Mouse (Mus musculus): ENCODE data around the gene Gpr162. TPM values are rescaled to one million over a fixed set of nuclear protein-coding genes. Genes with fewer than 3 reads are reported as not detected.

Gpr162 gene
- 1 to 10 TPM; 1.7 to 2.3 TPM for total RNA-seq (2023)

DNA sequence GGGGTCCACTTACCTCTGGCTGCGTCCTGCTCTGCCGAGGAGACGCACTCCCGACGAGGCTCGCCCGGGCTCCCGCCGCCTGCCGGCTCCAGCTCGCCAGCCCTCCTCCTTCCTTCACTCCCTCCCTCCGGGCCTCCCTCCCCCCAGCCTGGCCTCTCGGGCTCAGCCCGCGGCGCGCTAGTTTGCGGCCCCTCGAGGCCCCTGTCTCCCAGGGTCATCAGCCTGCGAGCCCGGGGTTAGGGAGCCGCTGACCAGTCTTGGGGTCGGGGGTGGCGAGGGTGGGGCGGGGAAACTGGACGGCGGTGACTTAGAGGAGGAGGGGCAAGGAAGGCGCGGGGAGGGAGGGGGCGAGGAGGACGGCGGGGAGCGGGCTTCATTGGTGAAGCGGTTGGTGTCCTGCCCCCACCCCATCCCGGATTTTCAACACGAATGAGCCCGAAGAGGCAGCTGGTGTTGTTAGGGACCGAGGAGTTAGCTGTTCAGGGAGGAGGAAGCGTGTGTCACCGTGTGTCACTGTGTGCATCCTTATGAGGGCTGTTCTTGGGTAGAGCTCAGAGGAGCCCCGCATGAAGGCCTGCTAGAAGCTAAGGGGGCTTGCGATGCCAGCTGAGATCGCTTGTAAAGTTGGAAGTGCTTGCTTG is at the start of gene Gpr162:
Gpr162 (minus strand) TSS at position 326 of the 641 bp plus-strand sequence.

DNA sequence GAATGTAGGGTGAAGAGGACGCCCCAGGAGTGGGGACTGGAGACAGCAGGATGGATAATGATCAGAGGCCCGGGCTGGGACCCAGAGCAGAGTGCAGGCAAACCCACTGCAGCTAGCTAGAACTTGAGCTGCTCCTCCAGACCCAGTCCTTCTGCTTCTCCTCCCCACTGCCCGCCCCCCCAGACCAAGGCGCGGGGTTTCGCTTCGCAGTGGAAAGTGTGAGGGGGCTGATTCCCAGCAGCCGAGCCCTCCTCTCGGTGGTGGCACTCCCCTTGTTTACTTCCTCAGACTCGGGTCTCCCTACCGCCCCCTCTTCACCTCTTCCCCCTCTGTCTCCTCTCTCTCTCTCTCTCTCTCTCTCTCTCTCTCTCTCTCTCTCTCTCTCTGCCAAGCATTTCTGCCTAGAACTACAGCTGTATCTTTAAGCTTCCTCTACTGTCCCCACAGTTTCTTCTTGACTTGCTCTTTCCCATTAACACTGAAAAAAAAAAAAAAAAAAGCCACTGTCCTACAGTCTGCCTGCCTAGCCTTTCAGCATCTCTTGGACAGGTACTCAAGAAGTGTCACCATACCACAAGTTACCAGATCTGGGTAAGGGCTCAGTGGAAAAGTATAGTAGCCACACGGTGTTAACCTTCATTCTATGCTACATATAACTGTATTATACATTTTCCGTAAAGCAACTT is 47.9 kb upstream of the Gpr162 start, which contains the start of gene Lag3:
Lag3 (minus strand) TSS at position 173 of the 686 bp plus-strand sequence.

GRCm38 (mm10) chr6:124887986-124888385 is 24.2 kb upstream of the Gpr162 start, which contains the start of gene Cd4:
Cd4 (minus strand) TSS chr6:124888221.

GRCm38 (mm10) chr6:124856916-124857839 is 6.6 kb downstream of the Gpr162 start, which contains the start of gene P3h3:
P3h3 (minus strand) TSS chr6:124857752.

GRCm38 (mm10) chr6:124840241-124841167 is 23.3 kb downstream of the Gpr162 start, which contains the start of gene Gnb3:
Gnb3 (minus strand) TSS chr6:124840275.

DNA sequence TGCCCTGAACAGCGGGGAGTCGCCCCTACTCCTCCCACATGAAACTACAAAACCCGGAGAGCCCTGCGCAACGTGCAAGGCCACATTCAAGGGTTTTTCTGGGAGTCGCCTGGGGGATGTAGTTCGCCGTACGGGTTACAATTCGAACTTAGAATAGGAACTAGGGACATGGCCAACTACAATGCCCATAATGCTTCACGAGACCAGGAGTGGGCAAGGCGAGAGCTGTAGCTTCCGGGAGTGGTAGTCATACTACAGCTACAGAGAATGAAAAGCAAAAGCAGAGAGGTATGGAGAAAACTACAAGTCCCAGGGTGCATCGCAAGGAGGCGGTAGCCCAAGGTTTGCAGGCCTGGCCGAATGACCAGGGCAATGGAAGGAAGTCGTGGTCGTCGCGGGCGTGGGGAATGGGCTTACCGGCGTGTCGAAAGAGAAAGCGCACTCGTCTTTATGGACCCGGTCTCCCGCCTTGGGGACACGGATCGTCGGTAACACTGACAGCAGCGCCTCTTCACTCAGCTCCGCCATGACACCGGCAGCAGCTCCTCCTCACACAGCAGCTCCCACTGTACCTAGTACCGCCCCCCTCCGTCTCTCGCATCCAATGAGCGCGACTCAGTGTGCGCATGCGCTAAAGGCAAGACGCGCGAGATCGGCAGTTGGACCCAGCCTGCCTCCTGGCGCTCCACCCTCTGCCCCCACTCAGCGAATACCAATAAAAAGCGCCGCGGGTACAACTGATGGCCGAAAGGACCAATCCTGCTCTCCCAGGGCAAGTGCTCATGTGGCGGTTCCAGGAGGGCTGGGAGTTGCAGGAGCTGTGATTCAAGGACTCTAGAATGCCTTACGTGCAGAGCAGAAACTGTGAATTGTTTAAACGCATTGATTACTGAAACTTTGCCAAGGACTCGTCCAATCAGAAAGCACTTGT is 34.6 kb downstream of the Gpr162 start, which contains the start of the genes Usp5 and Cdca3:
Usp5 (minus strand) TSS at position 617 of the 931 bp plus-strand sequence.
Cdca3 (plus strand) TSS at position 680 of the 931 bp plus-strand sequence.

GRCm38 (mm10) chr6:124813933-124814332 is 49.9 kb downstream of the Gpr162 start, which contains the start of gene Tpi1:
Tpi1 (minus strand) TSS chr6:124814296.

Other genes starting within 250 kb of the Gpr162 start
- not detected for gene C1s2, start 227.9 kb downstream of the Gpr162 start, total RNA-seq (2023)
- 10 to 100 TPM; 72.3 to 77.4 TPM for gene Lpcat3, start 201.0 kb downstream of the Gpr162 start, total RNA-seq (2023)
- gene Emg1, start 151.8 kb downstream of the Gpr162 start, total RNA-seq (2023) = 100 to 1,000 TPM; 187 to 191 TPM
- gene Phb2, start 151.6 kb downstream of the Gpr162 start, total RNA-seq (2023) = 100 to 1,000 TPM; 161 to 164 TPM
- gene Ptpn6, start 125.3 kb downstream of the Gpr162 start, total RNA-seq (2023) = 100 to 1,000 TPM; 173 to 199 TPM
- gene Grcc10, start 122.6 kb downstream of the Gpr162 start, total RNA-seq (2023) = 100 to 1,000 TPM; 302 to 314 TPM
- 1 to 10 TPM in 1 of 2 experiments, not detected in 1; 6.9 TPM for gene Gm45234, start 108.0 kb downstream of the Gpr162 start, total RNA-seq (2023)
- 100 to 1,000 TPM; 134 to 156 TPM for gene Atn1, start 107.5 kb downstream of the Gpr162 start, total RNA-seq (2023)
- gene Eno2, start 94.3 kb downstream of the Gpr162 start, total RNA-seq (2023) = 1 to 10 TPM; 3.3 to 3.8 TPM
- 10 to 100 TPM in 1 of 2 experiments, 1 to 10 TPM in 1; 6.7 to 10.5 TPM for gene Lrrc23, start 84.3 kb downstream of the Gpr162 start, total RNA-seq (2023)
- gene Spsb2, start 55.3 kb downstream of the Gpr162 start, total RNA-seq (2023) = 1 to 10 TPM; 1.1 to 3.6 TPM
- gene Tpi1, start 49.7 kb downstream of the Gpr162 start, total RNA-seq (2023) = 10 to 100 TPM; 37.5 to 43.1 TPM
- 10 to 100 TPM; 66.7 to 74.2 TPM for gene Usp5, start 34.5 kb downstream of the Gpr162 start, total RNA-seq (2023)
- 1 to 10 TPM; 3.1 to 7.1 TPM for gene Cdca3, start 34.4 kb downstream of the Gpr162 start, total RNA-seq (2023)
- not detected for gene Gnb3, start 23.7 kb downstream of the Gpr162 start, total RNA-seq (2023)
- gene P3h3, start 6.2 kb downstream of the Gpr162 start, total RNA-seq (2023) = under 1 TPM; 0.21 to 0.64 TPM
- 100 to 1,000 TPM; 241 to 278 TPM for gene Cd4, start 24.2 kb upstream of the Gpr162 start, total RNA-seq (2023)
- gene Lag3, start 47.7 kb upstream of the Gpr162 start, total RNA-seq (2023) = 10 to 100 TPM in 1 of 2 experiments, 1 to 10 TPM in 1; 8.8 to 10.2 TPM
- 10 to 100 TPM; 43.8 to 56.4 TPM for gene Ptms, start 56.1 kb upstream of the Gpr162 start, total RNA-seq (2023)
- gene Mlf2, start 67.4 kb upstream of the Gpr162 start, total RNA-seq (2023) = 100 to 1,000 TPM in 1 of 2 experiments, 10 to 100 TPM in 1; 90.3 to 110 TPM
- gene Cops7a, start 101.6 kb upstream of the Gpr162 start, total RNA-seq (2023) = 10 to 100 TPM; 37.3 to 49.3 TPM
- gene Pianp, start 132.7 kb upstream of the Gpr162 start, total RNA-seq (2023) = under 1 TPM; 0.90 to 0.98 TPM
- gene Zfp384, start 145.2 kb upstream of the Gpr162 start, total RNA-seq (2023) = 10 to 100 TPM; 78.2 to 92.7 TPM
- 10 to 100 TPM; 76.9 to 88.3 TPM for gene Ing4, start 175.8 kb upstream of the Gpr162 start, total RNA-seq (2023)
- 10 to 100 TPM; 15.8 to 19.3 TPM for gene Acrbp, start 185.7 kb upstream of the Gpr162 start, total RNA-seq (2023)
- 10 to 100 TPM; 24.2 to 32.6 TPM for gene Lpar5, start 203.9 kb upstream of the Gpr162 start, total RNA-seq (2023)
- gene Chd4, start 232.0 kb upstream of the Gpr162 start, total RNA-seq (2023) = 100 to 1,000 TPM; 305 to 319 TPM

All from T-cell, adult 66 days (primary cell).